Mouse (Mus musculus) layer of hippocampus, adult 9-11 months (tissue): ENCODE results near the gene Pim2.
"Not testable (repeated sequence)": the region's sequence is repeated elsewhere in the genome, so short reads cannot be mapped to it uniquely, and the experiment has no call there.

Source experiments
- DNase-seq: peaks from one replicate; pipeline ENCODE4 v3.0.0; 2022

Pim2 gene

DNA sequence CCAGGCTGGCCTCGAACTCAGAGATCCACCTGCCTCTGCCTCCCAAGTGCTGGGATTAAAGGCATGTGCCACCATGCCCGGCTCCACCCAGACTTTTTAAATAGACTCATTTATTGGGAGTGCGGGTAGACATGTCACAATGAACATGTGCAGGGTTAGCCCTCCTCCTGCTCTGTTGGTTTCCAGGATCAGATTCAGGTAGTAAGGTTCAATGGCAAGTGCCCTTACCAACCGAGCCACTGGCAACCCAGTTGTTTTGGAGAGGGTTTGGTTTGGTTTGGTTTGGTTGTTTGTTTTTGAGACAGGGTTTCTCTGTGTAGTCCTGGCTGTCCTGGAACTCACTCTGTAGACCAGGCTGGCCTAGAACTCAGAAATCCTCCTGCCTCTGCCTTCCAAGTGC lies 31.2 kb downstream of the Pim2 start, which contains the start of gene Gm10490:
Gene Gm10490 (plus strand): TSS at position 301 of the 400 bp plus-strand sequence.
- DNase-seq, result not testable (repeated sequence)

- DNase-seq, result no peak
These were observed 32.4 kb downstream of the Pim2 start for GRCm38 (mm10) chrX:7910473-7910872.

DNA sequence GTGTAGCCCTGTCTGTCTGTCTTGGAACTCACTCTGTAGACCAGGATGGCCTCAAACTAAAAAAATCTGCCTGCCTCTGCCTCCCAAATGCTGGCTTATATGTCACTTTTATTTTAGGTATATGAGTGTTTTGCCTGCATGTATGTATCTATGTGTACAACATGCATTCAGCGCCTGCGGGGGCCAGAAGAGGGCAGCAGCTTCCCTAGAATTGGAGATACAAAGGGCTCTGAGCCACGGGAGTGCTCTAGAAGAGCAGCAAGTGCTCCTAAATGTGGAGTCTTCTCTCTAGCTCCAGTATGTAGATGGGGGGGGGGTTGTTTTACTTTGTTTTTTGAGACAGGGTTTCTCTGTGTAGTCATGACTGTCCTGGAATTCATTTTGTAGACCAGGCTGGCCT lies 37.6 kb downstream of the Pim2 start:
- not testable (repeated sequence) for DNase-seq

DNA sequence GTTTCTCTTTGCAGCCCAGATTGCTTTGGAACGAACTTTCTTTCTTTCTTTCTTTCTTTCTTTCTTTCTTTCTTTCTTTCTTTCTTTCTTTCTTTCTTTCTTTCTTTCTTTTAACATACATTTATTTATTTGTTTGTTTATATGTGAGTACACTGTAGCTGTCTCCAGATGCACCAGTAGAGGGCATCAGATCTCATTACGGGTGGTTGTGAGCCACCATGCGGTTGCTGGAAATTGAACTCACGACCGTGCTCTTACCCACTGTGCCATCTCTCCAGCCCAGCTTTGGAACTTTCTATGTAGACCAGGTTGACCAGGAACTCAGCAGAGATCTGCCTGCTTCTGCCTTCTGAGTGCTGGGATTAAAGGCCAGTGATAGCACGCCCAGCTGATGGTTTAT lies 39.9 kb downstream of the Pim2 start:
- not testable (repeated sequence) for DNase-seq

DNA sequence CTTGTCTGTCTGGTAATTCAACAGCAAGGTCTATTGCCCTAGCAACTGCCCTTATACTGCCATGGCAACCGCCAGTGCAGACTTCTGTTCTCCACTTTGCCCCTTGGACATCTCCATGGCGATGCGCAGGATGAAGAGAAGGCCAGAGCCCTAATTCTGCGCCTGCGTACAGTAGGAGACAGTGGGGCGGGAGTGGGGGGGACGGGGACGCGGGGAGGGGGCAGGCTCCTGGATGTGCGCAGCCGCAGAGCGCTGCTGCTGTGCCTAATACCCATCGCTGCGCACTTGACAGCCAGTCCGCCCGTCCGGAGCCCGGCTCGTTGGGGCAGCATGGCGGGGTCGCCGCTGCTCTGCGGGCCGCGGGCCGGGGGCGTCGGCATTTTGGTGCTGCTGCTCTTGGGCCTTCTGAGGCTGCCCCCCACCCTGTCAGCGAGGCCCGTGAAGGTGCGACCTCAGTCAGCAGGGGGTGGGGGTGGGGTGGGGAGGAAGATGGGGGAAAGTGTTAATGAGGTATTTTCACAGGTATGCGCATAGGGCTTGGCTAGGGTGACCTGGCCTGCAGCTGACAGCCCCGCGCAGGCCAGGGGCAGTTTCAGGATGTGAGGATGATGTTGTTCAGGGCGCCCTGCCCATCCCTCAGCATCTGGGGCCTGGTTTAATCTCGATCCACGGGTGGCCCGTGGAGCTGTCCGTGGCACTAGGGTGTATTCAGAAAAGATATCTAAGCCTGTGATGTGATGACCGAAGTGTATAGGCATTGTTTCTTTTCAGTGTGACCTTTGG lies 41.7 kb downstream of the Pim2 start, which contains the start of gene Pcsk1n:
Gene Pcsk1n (plus strand): TSS at position 222 of the 783 bp plus-strand sequence.
- DNase-seq, result peak; percentile 51

GRCm38 (mm10) chrX:7922032-7922431 lies 44.0 kb downstream of the Pim2 start:
- no peak for DNase-seq

DNA sequence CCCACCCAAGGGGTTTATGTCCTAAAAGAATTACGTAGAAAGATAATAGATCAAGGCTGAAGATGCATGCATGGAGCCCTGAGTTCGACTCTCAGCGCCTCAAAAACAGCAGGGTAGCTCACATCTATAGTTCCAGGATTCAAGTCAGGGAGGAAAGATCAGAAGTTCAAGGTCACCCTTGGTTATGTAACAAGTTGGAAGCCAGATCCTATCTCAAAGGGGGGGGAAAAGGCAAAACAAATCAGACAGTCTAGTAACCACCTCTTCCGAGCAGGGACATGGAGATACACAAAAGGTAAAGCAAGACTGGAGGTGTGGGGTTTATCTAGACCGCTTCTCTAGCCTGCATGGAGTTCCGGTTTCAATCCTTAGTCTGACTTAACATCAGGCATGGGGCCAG lies 48.2 kb downstream of the Pim2 start:
- no peak for DNase-seq

GRCm38 (mm10) chrX:7927116-7927515 lies 49.1 kb downstream of the Pim2 start:
- no peak for DNase-seq

GRCm38 (mm10) chrX:7928270-7928790 lies 50.3 kb downstream of the Pim2 start, which contains the start of gene Eras:
Gene Eras (minus strand): TSS chrX:7928607.
- no peak for DNase-seq
